Mouse (Mus musculus) hindlimb bud, embryonic 11.5 days (tissue): Measurements from ENCODE around the gene Ly6g6f.
"Not testable (repeated sequence)": the region's sequence is repeated elsewhere in the genome, so short reads cannot be mapped to it uniquely, and the experiment has no call there.

Experiments
- DNase-seq: peaks from one replicate; pipeline ENCODE4 v3.0.0-alpha.2; 2012; ENCODE audit warnings: low read depth, low spot score; ENCODE audit errors: extremely low spot score

The Ly6g6f gene

DNA sequence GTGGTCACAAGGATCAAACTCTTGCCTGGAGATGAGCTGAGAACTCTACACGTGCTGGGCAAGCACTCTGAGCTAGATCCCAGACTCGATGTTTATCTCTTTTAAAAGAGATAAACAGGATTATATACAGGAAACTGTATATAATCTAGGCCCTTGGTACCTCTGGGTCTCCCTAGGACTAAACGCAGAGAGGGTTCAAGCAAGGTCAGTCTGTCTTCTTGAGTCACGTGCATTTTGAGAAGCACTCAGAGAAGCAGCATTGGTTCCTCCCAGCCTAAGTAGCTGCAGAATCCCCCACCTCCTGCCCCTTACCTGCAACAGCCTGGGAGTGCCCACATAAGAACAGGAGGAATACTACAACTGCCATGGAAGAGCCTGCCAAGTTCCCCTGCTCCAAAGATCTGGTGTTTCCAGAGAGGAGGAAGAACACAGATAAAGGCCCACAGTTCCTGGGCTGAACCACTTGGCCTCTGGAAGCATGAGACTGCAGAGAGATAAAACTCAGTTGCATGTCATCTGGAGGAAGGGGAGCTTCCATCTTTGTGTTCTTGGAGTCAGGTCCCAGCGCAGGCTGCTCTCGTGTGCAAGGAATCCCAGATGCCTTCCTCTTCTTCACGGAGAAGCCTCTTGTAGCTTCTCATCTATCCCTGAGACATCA, at the start of gene Ly6g6f:
TSS of gene Ly6g6f (minus strand) at position 403 of the 658 bp plus-strand sequence.
- no peak for DNase-seq

DNA sequence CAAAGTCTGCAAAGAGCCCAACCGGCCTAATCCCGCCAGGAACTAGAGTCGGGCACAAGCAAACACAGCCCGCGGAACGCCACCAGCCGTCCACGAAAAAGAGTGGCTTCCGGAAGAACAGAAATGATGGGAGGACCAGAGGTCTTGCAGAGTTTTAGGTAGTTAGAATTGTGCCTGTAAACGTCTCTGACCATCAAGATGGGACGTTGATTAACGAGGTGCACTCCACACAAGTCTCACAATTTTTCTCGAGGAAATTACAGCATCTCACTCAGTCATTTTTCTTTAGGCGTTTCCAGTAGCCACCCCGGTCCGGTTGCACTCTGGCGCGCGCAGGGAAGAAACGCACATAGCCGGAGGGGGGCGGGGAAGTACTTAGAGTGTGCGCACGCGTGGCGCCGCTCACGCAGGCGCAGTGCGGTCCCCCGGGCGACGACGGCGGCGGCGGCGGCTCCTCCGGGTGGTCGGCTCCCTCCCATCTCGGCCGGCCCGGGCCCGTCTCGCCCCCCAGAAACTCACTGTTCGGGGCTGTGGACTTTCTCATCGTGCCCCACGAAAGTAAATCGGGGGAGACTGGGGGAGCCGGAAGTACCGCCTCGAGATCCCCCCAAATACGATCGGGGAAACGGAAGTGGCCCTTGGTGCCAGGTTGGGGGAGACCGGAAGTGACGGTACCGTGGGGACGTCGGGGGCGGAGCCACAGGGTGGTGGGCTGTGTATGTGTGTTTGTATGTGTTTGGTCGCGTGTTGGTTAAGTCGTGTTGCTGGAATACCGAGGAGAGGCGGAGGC, 49.6 kb upstream of the Ly6g6f start, which contains the start of gene Bag6:
TSS of gene Bag6 (plus strand) at position 378 of the 790 bp plus-strand sequence.
- DNase-seq, result peak; percentile 98

DNA sequence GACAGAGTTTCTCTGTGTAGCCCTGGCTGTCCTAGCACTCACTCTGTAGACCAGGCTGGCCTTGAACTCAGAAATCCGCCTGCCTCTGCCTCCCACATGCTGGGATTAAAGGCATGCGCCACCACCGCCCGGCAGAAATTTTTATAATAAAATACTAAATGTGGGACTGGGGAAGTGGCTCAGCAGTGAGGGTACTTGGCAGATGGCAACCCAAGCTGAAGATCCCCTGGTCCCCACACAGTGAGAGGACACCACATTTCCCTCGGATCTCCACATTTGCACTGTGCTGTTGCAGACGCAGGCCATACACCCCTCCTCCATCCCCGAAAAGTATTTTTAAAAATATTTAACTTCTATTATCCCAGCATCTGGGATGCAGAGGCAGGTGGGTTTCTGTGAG, 48.1 kb upstream of the Ly6g6f start:
- DNase-seq, result no peak

DNA sequence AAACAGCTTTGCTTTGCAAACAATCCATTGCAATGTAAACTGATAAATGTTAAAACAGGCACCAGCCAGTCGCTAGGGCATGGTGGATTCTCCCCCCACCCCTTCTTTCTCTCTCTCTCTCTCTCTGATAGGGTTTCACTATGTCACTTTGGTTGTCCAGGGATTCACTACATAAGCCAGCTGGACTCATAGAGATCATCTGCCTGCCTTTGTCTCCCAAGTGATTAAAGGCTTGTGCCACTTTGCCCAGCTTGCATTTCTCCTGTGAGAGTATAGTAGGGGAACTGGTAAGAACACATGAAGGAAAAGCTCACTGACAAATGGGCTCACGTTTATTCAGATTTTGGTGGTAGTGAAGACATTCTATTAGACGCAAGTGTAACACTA, 46.8 kb upstream of the Ly6g6f start:
- no peak for DNase-seq

DNA sequence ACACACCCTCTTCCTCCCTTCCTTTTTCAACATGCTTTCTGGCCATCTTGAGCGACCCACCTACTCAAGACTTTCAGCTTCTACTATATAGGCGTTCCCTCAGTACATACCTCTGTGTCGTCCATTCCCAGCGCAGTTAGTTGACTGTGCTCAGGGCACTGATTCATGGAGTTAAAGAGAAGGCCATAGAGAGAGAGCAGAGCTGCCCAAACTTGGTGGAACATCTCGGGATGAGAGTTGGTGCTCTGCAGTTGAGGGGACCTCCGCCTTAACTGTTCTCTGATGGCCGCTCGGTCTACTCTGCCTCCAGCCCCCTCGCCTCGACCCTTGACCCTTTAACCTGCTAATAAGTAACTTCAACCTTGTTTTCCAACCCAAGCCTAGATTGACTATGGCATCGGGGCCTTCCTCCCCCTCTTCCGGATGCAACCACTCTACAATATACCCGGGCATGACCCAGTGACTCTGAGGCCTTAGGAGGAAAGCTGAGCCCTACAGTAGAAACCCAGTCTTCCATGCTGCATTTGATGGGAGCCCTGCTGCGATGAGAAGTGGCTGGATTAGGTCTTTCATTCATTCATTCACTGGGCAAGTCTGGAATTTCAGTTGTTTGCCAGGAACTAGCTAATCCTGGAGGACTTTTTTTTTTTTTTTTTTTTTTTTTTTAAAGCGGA, 46.2 kb upstream of the Ly6g6f start, which contains the start of gene Apom:
TSS of gene Apom (minus strand) at position 551 of the 674 bp plus-strand sequence.
- DNase-seq, result no peak

DNA sequence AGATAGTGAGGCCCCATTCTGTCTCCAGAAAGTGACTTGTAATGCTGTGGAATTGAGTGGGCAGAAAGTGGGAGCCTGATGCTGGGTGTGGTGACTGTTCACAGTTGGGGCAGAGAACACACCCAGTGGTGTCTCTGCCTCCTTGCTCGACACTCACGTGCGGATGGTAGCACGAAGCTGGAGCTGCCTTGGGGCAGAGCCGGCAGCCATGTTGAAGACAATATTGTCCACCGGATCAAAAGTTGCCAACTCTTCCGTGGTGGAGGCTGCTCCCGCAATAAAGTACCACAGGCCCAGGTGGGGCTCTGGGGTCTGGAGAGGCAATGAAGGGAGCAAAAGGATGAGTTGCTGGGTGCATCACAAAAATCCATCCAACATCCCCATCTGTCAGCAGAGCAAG, 45.6 kb upstream of the Ly6g6f start:
- DNase-seq, result no peak

DNA sequence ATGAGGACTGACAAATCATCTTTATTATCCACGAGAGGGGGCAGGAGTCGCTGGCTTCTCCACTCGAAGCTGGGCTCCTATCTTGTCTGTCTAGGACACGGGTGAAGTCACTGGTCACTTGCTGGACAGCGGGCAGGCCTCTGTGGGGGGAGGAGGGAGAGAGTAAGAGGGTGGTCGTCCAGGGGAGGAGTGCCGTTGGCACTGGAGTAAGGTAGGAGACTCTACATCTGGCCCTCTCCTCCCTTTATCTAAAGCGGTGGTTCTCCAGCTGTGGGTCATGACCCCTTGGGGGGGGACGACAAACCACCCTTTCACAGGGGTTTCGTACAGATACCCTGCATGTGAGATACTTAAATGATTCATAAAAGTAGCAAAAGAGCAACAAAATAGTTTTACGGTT, 43.6 kb upstream of the Ly6g6f start:
- no peak for DNase-seq

DNA sequence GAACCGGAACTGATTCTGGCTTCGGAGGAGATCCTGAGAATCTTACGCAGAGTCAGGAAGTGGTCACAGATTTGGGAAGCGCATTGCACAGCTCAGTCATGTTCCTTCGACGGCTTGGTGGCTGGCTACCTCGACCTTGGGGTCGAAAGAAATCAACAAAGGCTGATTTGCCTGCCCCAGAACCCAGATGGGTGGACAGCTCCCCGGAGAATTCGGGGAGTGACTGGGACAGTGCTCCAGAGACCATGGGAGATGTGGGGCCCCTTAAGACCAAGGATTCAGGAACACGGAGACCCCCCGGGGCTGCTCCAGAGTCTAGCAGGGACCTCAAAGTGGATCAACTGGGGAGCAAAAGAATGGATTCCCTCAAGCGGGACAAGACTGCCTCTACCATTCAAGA, 41.6 kb upstream of the Ly6g6f start:
- no peak for DNase-seq

DNA sequence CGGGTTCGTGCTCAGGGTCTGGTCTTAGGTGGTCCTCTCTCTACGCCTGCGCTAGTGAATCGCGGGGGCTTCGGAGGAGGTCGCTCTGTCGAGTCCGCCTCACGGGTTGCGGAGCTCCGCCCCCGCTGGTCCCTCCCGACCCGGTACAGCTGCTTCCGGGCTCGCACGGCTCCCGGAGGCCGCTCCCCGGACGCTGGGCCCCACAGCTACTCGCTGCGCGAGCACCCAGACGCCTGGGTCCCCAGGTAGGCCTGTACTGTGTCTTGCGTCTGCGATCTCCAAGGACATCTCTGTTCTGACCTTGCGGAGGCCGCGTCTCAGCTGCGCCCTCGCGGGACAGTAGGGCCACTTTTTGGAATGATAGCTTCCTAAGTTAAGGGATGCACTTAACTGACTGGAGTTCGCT, 40.8 kb upstream of the Ly6g6f start, which contains the start of gene D17H6S53E:
TSS of gene D17H6S53E (plus strand) at position 168 of the 406 bp plus-strand sequence.
- DNase-seq, result no peak

DNA sequence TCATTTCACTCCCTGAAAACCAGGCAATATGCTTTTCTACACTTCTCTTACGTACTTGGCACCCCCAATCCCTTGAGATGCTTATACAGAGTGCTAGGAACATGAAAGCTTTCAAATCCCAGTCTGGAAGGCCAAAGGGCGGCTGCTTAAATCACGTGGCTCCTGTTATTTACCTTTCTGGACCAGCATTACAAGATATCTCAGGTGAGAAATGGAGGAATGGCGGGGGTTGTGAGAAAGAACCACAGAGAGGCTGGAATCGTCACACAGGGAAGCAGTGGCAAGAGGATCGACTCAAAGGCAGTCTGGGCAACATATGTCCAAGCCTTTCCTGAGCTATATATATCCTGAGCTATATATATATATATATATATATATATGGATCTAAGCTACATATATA, 40.2 kb upstream of the Ly6g6f start:
- no peak for DNase-seq

DNA sequence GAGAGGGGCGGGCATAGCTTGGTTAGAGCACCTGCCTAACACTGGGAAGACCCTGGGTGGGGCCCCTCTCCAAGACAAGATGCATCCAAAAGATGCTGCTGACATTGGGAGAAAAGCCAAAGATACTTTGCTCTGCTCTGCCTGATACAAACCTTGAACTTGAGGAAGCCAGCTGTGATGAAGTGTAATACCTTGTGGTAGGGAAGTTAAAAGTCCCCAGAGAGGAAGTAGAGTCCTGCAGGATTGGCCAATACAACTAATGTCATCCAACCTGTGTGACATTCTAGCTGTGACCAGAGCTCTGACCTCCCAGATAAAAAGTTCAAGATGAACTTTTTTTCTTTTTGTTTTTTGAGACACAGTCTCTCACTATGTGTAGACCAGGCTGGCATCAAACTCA, 39.7 kb upstream of the Ly6g6f start:
- DNase-seq, result no peak

DNA sequence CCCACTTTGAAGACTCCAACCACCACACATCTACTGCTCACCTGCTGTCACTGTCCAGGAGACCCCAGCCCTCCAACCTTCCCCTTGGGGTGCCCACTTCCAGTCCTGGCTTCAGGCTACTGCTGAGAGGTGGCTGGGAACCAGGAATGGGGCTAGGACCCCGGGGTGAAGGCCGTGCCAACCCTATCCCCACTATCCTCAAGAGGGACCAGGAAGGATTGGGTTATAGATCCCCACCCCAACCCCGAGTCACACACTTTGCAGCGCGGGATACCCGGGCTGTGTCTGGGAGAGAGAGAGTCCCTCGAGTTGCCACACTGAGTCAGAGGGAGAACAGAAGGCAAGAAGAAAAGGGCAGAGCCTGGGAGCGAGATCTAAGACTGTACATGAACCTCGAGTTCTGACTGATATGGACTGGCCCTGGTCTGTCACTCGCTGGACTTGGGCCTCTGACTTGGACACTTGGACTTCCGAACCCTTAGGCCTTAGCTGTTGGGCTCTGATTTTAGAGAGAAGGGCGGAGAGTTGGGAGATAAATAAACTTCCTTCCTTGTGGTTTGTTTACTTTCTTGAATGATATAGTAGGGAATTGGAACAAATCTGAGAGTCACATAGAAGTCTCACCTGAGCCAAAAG, 39.0 kb upstream of the Ly6g6f start:
- DNase-seq, result not testable (repeated sequence)

DNA sequence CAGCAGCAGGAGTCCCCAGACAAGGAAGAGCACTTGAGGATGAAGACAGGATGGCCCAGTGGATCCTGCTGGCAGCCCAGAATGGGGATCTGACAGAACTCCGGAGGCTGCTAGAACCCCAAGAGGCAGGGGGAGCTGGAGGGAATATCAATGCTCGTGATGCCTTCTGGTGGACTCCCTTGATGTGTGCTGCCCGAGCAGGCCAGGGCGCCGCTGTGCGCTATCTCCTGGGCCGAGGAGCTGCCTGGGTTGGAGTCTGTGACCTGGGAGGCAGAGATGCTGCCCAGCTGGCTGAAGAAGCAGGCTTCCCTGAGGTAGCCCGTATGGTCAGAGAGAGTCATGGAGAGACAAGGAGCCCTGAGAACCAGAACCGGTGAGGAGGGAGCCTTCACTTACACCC, 37.9 kb upstream of the Ly6g6f start:
- DNase-seq, result not testable (repeated sequence)

DNA sequence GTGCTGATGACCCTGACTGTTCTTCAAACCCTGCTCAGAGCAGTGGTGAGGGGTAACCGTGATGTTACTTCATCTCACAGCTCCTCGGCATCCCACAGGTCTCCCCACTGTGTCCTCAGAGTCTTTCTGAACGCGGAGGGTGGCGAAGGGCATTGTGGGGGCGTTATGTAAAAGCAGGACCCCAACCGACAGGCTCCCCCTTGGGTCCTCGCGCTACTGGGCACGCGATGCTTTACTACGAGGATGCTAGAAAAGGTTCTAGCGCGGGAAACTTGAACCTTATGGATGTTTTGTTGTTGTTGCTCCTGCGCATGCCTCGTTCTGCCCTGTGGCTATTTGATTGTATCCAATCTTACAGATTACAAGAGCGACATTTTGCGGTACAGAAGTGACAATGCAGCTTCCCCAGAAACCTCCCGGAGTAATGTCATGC, 36.5 kb upstream of the Ly6g6f start, which contains the start of gene Csnk2b:
TSS of gene Csnk2b (minus strand) at position 183 of the 433 bp plus-strand sequence.
- peak; percentile 33 for DNase-seq

DNA sequence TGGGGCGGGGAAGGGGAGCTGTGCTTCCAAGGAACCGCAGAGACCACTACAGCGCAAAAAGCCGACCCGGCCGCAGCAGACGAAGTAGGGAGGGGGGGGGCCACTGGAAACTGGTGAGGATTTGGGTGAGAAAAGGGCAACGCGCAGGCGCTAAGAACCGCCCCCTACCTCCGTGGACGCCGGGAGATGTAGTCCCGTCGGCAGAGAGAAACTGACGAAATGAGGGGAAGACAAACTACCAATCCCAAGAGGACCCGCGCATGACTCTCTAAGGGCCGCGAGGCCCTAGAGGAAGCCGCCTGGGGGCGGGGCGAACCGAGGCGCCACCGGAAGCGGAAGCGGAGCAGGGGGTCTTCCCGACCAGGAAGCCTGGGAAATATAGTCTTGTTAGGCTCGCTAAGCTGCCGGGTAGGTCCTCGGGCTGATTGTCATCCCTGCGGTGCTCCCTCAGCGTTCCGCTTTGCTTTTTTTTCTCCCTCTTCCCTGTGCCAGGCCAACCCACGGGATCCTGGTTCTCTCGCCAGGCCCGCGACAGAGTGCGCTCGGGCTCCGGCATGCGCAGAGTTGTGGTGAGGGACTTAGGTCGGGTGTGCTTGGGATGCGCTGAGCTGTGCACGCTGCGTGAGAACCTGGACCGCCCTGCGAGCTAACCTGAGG, 35.9 kb upstream of the Ly6g6f start, which contains the start of gene Gpank1:
TSS of gene Gpank1 (plus strand) at position 313 of the 657 bp plus-strand sequence.
- DNase-seq, result peak; percentile 93

DNA sequence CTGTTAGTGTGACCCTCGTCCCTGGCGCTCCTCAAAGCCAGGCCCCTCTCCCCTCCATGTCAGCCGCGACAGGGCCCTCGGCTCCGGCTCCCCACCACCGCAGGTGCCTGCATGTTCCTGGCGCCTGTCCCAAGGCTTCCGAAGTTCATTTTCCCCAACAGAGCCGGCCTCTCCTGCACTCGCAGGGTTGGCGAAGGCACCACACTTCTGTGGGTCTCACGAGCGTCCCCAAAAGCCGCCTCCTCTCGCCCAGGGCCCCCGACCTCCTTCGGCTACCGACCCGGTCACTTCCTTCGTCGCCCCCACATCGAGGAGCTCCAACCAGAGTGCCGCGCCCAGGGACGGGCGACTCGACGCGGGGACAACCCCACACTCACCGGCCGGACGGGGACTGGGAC, 35.3 kb upstream of the Ly6g6f start:
- no peak for DNase-seq

DNA sequence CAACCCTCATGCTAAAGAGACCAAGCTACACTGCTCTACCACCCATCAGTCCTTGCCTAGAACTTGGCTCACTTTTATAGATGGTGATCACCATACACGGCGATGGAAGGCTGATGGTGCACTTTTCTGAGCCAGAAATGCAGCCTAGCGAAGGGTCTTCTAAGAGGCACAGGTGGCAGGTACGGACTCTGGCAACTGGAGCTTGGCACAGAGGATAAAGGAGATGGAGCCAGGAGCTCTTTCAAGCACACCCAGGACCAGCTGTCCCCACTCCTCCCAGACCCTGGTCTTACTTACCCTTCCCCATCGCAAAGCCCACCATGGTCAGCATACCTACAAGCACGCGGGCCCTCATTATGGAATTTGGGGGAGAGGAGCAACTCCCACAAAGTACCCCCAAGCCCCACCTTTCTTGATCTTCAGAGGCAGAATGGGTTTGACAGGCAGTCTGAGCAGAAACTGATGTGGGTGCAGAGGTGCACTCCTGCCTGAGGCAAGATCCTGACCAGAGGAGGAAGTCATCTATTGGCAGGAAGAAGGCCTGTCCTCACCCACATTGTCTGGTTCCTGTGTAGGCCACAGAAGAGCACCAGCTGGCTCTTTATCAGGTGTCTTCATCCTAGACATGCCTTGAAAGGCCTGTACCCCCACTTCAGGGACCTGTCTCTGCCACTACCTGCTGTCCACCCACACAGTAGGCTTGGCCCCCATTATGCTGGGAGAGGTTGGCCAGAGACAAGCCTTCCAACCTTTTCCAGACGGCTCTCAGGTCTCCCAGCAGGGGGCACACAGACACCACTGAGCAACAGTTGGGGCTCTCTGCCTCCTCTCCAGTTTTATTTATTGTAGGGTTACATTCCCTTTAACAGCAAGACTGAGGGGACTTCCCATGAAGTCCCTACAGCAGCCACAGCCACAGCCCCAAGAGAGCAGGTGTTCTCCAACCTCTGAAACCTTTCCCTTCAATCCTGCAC, 29.9 kb upstream of the Ly6g6f start, which contains the start of gene Ly6g5b:
TSS of gene Ly6g5b (minus strand) at position 383 of the 974 bp plus-strand sequence.
- no peak for DNase-seq

DNA sequence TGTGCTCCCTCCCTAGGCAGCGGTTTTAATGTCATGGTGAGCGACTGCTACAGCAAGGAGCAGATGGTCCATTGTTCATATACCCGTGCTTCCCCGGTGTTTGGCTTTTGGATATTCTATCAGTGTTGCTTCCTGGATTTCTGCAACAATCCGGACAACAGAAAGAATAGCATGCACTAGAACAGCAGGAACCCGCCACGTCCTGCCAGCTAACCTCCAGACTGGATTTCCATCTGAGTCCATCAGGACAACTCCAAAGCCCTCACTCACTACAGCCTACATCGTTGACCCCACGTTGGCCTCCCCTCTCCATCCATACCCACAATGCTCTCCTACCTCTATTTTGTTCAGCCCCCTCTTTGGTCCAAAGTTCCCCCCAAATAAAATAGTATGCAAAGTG, 26.4 kb upstream of the Ly6g6f start:
- DNase-seq, result no peak

DNA sequence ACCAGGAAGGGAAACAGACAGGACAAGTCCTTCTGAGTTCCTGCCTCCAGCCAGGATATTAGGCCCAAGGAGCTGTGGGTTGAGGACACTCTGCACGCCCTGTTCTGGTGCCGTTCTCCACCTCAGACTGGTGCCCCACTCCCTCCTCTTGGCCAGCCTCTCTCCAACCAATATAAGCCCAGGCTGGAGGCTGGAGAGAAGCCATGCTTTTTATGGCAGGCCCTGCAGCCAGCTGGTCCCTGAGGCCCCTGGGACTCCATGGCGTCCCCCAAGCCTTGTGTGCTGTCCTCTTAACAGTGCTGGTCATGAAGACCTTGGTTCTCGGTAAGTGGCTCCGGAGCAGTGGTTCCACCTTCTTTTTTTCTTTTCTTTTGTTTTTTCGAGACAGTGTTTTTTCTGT, 22.7 kb upstream of the Ly6g6f start, which contains the start of gene Ly6g5c:
TSS of gene Ly6g5c (plus strand) at position 183 of the 400 bp plus-strand sequence.
- no peak for DNase-seq
